Mouse (Mus musculus) gastrocnemius, postnatal 14 days (tissue): ENCODE measurements at regions not wholly inside any gene's neighbourhood (a gene's known extent, or its start where the extent isn't known, plus 50 kb on each side); places are given as distances from the start of the nearest gene placed in this dataset.
"Not testable (repeated sequence)": the region's sequence is repeated elsewhere in the genome, so short reads cannot be mapped to it uniquely, and the experiment has no call there.

ENCODE experiments used
- DNase-seq: peaks from one replicate; pipeline ENCODE4 v3.0.0; 2021; ENCODE audit warnings: mixed read lengths
- intact Hi-C: fragments of 180-260 bp; cut with DNase I; formaldehyde crosslinking; loops from one replicate; pipeline ENCODE4 v1.15.1; 2025; ENCODE audit warnings: low total_unique reads

- intact Hi-C loops, result no loop called here
Observed at GRCm38 (mm10) chr12:5975926-5976325, 600.4 kb upstream of the Klhl29 start.

GRCm38 (mm10) chr12:5969556-5969955 is 594.1 kb upstream of the Klhl29 start:
- intact Hi-C loops, result no loop called here
- DNase-seq, result no peak

More at GRCm38 (mm10) chr12:5975926-5976325, 600.4 kb upstream of the Klhl29 start:
- DNase-seq, result no peak

GRCm38 (mm10) chr12:5956141-5956540 is 580.7 kb upstream of the Klhl29 start:
- intact Hi-C loops, result no loop called here
- DNase-seq, result no peak

DNA sequence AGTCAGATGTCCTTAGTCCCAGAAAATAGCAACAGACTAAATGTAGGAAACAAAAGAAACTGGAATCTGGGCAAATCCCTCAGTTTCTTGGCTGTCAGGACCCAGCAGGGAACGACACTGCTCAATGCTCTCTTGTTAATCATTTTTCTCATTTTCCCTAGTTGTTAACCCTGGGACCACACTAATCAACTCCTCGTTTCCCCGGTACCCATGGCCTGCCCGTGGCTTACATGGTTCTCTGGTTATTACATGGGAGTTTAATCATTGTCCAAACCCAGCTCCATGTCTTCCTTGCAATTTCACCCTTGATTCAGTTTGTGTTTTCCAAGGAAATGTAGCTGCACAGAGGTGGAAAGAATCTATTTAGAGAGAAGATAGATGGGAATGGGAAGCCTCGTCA is 580.1 kb upstream of the Klhl29 start:
- intact Hi-C loops, result no loop called here
- no peak for DNase-seq

DNA sequence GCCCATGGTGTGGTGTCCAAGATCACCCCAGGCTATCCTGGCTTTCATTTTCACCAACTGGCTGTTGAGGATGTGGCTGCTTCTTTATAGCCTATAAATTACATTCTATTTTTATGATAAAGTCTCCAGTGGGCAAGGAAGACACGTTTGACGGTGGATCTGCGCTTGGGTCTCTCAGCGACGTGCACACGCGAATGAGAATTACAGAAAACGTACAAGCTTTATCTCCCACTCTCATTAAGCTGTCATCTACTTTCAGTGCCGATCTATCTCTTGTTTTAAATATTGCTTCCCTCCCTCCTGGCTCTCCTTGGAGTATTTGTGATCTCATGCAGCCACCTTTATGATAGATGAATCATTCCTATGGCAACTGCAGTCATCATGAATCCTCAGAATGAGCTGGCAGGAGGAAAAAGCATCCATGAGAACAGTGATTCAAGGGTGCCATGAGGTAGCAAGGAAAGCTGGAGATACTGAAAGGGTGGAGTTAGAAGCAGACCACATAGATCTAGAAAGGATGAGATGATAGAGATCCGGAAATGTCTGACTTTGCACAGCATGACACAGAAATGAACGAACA is 568.0 kb upstream of the Klhl29 start:
- intact Hi-C loops, result no loop called here
- no peak for DNase-seq

GRCm38 (mm10) chr12:5921262-5921661 is 545.8 kb upstream of the Klhl29 start:
- intact Hi-C loops, result no loop called here
- no peak for DNase-seq

- intact Hi-C loops, result no loop called here
- no peak for DNase-seq
Observed at GRCm38 (mm10) chr12:5918030-5918429, 542.5 kb upstream of the Klhl29 start.

GRCm38 (mm10) chr12:5906251-5906650 is 530.8 kb upstream of the Klhl29 start:
- no peak for DNase-seq
- intact Hi-C loops, result no loop called here

DNA sequence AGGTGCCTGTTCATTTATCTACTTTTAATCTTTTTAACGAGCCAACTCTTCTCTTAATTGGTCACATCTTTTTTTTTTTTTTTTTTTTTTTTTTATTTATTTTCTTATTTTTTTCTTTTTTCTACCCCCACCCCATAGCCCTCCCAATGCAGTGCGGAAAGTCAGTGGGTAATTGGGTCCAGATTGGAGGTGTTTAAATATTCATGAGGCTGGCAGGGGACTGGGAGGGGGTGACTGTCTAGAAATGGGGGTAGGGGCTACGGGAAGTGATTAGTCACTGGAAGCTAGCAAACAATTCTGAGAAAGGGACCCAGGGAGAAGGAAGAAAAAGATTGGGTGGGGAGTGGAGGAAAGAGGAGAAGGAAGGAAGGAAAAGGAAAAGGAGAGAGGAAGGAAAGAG is 516.3 kb upstream of the Klhl29 start:
- intact Hi-C loops, DNase-seq: not testable (repeated sequence)

GRCm38 (mm10) chr12:5866701-5867100 is 491.2 kb upstream of the Klhl29 start:
- intact Hi-C loops, result no loop called here
- DNase-seq, result no peak

DNA sequence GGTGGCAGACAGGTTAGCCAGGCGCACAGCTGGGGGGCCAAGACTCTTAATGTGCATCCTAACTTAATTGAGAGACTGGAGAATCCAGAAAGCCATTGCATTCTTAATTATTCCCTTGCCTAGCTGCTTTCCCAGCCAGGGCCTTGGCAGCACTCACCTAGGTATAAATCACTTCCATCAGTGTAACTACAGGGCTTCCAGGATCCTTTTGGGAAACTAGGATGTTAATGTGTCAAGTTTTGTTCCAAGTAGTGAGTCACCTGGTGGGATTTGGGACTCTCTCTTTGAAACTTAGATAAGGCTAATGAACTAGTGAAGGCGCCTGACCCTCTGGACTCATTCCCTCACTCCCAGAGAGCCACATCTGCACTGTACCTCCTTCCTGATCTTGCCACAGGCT is 484.3 kb upstream of the Klhl29 start:
- intact Hi-C loops, result no loop called here
- peak; percentile 7 for DNase-seq

DNA sequence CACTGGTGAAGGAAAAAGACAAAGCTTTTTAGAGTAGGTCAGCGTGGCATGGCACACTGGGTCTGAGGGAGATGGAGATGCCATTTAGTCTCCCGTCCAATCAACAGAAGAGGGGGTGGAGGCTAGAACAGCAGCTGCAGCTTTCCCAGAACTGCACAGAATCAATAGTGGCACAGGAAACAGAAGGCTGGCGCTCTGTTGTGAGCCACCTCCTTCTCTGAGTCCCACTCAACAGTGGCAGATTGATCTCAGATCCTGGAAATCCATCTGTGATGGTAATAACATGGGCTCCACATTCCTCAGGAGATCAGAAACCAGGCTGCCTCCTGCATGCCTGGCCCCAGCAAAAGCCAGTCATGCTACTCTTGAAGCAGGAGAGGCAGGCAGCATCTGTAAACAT is 480.9 kb upstream of the Klhl29 start:
- DNase-seq, result no peak
- intact Hi-C loops, result no loop called here

DNA sequence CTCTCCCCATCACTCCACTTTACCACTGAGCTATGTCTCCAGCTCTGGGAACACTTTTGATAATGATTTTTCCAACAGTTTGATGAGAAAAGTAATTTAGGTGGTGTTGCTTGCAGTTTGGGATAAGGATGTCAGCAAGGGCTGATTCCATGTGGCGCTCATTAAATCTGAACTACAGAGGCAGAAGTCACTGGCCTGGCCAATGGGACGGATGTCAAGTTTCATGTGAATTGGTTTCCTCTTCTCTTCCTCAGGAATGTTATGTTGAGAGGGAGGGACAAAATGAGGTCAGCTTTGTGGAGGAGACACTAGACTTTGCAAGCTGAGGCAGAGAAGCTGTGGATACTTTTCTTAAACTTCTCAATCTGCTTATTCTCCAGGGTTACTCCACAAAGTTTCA is 434.9 kb upstream of the Klhl29 start:
- no peak for DNase-seq
- intact Hi-C loops, result no loop called here

GRCm38 (mm10) chr12:5810009-5810408 is 434.5 kb upstream of the Klhl29 start:
- DNase-seq, result no peak

DNA sequence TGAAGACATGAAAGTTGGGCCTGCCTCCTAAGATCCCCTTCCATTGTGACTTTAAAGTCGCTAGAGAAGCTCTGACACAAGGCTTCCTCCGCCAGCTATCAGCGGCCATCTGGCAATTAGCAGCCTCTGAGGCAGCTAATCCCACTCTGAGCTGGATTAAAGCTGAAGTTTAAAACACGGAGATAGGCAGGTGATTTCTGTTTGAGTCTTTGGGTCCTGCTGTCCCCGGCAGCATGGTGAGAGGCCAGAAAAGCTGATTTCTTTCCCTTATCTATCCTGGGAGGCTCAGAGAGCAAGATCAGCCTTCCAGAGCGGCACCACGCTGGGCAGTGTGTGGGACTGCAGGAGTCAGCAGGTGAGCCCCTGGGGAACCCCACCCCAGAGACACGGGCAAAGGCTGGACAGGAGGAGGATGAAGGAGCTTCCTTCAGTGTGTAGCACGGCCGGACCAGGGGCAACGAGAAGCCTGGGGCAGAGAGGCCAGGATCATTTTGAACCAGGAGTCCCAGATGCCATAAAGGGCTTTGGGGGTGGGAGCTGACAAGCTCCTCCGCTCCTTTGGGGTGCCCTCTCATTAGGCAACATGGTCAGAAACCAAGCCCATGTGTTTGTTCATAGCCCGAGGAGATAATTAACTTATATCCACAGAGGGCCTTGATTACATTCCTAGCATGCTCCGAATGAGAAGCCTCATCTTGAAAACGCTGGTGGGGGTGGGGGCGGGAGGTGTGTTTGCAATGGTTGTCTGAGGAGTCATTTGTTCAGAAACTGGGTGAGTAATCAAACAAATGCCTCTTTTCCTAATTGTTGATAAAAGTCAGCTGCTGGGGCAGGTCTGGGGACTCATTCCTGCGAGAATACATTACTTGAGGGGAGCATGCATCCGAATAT is 432.8 kb upstream of the Klhl29 start:
- intact Hi-C loops, result no loop called here
- no peak for DNase-seq

More at GRCm38 (mm10) chr12:5810009-5810408, 434.5 kb upstream of the Klhl29 start:
- intact Hi-C loops, result no loop called here

DNA sequence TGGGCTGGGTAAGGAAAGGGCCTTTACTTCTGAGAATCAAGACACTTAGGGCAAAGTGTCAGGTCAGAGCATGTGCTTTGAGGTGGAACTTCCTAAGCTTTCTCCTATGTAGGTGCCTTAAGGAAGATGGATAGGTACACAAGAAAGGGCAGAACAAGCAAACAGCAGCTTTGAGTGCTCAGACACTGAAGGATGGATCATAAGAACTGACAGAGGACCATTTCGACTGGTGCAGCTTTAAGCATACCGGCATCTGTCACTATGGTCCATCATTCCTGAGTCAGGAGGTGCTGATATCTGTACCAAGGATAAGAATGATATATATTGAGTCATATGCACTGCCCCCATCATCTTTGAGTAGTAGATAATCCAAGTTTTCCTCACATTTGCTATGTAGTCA is 430.2 kb upstream of the Klhl29 start:
- intact Hi-C loops, result no loop called here
- DNase-seq, result no peak

DNA sequence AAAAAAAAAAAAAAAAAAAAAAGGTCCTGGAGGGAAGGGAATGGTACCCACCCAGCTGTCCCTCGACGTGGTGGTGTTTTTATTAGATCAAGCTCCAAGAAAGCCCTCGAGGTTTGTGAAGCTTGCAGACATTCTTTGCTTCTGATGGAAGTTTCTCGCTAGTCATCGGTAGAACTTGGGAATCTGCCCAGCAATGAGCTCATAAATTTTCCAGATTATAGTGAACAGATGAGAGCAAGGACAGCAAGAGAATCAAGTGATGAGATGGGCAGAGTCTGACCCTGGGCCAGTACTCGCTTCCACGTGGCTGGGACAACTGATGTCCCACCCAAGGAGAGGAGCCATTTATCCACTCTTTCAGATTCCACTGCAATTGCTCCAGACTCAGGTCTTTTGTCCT is 417.6 kb upstream of the Klhl29 start:
- intact Hi-C loops, result no loop called here
- DNase-seq, result peak; percentile 56

DNA sequence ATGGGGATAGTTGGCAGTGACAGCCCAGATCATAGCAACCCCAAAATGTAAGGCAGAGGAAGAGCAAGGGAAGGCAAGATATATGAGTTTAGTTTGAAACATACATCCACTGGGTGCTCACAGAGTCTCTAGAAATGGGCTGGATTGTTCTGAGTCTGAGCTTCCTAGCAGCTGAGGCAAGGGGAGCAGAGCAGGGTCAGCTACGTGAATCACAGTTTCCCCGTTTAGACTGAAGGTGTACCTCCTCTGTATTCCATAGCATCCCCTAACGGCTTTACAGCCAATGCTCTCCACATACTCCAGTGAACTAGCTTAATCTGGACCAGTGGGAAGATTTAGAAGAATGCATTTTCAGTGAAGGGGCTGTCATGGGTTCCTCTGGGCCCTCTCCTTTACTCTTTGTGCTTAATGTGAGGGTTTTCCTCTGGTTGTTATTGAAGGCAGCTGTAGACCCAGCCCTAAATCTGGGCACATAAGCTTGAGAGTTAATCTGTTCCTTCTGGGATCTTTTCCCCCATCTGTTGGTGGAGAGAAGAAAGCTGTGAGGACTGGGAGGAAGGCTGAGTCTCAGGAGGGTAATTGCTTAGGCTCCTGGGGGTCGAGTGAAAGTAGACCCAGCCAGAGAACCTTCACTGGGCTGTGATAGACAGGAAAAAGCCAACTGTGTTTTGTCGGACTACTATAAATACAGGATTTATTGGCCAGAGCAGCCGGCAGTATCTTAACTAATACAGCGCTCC is 411.8 kb upstream of the Klhl29 start:
- intact Hi-C loops, result no loop called here
- no peak for DNase-seq

DNA sequence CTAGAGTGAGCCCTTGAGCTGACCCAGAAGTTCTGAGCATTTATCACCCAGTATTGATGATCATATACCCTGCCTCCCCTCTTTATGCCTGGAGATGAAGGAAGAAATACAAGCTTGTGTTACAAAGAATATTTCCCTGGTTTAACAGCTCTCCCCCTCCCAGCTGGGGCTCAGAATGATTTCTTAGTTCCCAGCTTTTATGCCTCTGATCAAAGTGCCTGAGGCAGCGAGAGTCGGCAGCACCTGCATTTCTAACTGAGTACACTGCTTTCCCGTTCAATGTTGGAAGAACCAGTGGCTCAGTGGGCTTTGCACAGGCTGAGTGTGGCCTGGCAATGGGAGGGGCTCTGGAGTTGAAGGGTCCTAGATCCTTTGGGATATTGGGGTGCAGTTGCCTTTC is 405.8 kb upstream of the Klhl29 start:
- intact Hi-C loops, result no loop called here
- no peak for DNase-seq

DNA sequence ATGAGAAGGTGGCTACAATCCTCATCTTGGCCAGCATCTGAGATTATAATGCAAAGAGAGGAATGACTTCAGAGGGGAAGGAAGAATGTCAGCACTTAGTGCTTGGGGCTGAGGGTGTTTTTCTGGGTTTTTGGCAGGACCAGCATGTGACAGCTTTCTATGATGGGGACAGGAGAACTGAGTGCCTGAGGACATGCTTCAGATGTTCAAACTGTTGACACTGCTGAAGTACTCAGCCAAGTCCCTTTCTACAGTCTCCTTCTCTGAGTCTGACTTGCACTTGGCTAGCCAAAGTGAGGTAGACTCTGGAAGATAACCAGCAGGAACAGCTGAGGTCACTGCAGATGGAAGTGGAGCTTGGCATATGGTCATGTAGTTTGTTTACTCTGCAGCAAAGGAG is 402.1 kb upstream of the Klhl29 start:
- DNase-seq, result no peak
- intact Hi-C loops, result no loop called here
